Mouse (Mus musculus) forebrain, embryonic 11.5 days (tissue): Measurements from ENCODE around the gene Igfbp7. TPM values are rescaled to one million over a fixed set of nuclear protein-coding genes. Genes with fewer than 3 reads are reported as not detected.

Source experiments
- ATAC-seq: fragments of 200-750 bp; cut with Nextera tagmentation; replicated peaks from 2 replicates; pipeline ENCODE4 v1.8.0; 2017; ENCODE audit warnings: moderate TSS enrichment; ENCODE audit not compliant: low FRiP score
- DNase-seq: peaks from one replicate; pipeline ENCODE4 v3.0.0-alpha.2; 2017; ENCODE audit warnings: low spot score
- H3K27ac ChIP-seq: fragments of 300-500 bp; sonication (generic); 2 replicates; pipeline ENCODE4 v1.5.1; 2014; ENCODE audit warnings: low read depth, low read length
- H3K27me3 ChIP-seq: fragments of 300-500 bp; sonication (generic); 2 replicates; pipeline ENCODE4 v1.6.1; 2014; ENCODE audit warnings: mild to moderate bottlenecking, low read length, mixed read lengths; ENCODE audit not compliant: control insufficient read depth, insufficient read depth
- H3K36me3 ChIP-seq: fragments of 300-500 bp; sonication (generic); 2 replicates; pipeline ENCODE4 v1.6.1; 2014; ENCODE audit warnings: mild to moderate bottlenecking, low read length, moderate library complexity, mixed read lengths; ENCODE audit not compliant: control insufficient read depth, insufficient read depth
- H3K4me1 ChIP-seq: fragments of 300-500 bp; sonication (generic); replicated peaks from 2 replicates; pipeline ENCODE4 v1.6.1; 2014; ENCODE audit warnings: low read length, mixed read lengths; ENCODE audit not compliant: control insufficient read depth, insufficient read depth
- H3K4me2 ChIP-seq: fragments of 300-500 bp; sonication (generic); 2 replicates; pipeline ENCODE4 v1.6.1; 2014; ENCODE audit warnings: low read depth, mild to moderate bottlenecking, low read length, moderate library complexity, mixed read lengths; ENCODE audit not compliant: severe bottlenecking
- H3K4me3 ChIP-seq: fragments of 300-500 bp; sonication (generic); 2 replicates; pipeline ENCODE4 v1.5.1; 2014; ENCODE audit warnings: low read depth, low read length
- H3K9ac ChIP-seq: fragments of 300-500 bp; sonication (generic); 2 replicates; pipeline ENCODE4 v1.6.1; 2014; ENCODE audit warnings: low read length
- H3K9me3 ChIP-seq: fragments of 300-500 bp; sonication (generic); 2 replicates; pipeline ENCODE4 v1.6.1; 2016; ENCODE audit warnings: low read length, mixed read lengths; ENCODE audit not compliant: control insufficient read depth
- WGBS: fragments of 180-500 bp; shearing (Covaris S2); extraction: QIAGEN DNeasy Blood & Tissue Kit; methylation state at CpG from one replicate; pipeline ENCODE4 v1.1.7; 2014; 5-methylcytosine and 5-hydroxymethylcytosine counted together
- polyA plus RNA-seq: library from polyadenylated mRNA; unstranded; fragments of >200 nt; fragmentation: Nextera tagmentation; extraction: Ambion mirVana; gene quantifications from 2 replicates; pipeline ENCODE4 v1.2.1, GENCODE M21; 2014

Igfbp7 gene
- polyA plus RNA-seq, 1 experiment from 2014 or later, result 15.4 TPM

- no peak for DNase-seq
- Histone ChIP-seq H3K36me3 (no peaks in the 10 kb centered on the region), H3K9ac (no peak overlapping the region), H3K9me3 (no peaks in the 10 kb centered on the region), H3K4me2 (no peak overlapping the region), H3K4me1 (no peaks in the 10 kb centered on the region; the same call in 1 of the 2 replicates), H3K4me3 (no peak overlapping the region), H3K27ac (no peak overlapping the region), H3K27me3 (no peaks in the 10 kb centered on the region)
- ATAC-seq, result no peak
- WGBS, result 78% methylated on average over 7 of the region's 7 CpGs
Measured at GRCm38 (mm10) chr5:77400151-77400550, 7.7 kb downstream of the Igfbp7 start.

GRCm38 (mm10) chr5:77399076-77399475 lies 8.8 kb downstream of the Igfbp7 start:
- Histone ChIP-seq H3K4me1 (no peaks in the 10 kb centered on the region; the same call in 1 of the 2 replicates), H3K27me3 (no peaks in the 10 kb centered on the region), H3K4me2 (no peak overlapping the region), H3K36me3 (no peaks in the 10 kb centered on the region), H3K9me3 (no peaks in the 10 kb centered on the region), H3K27ac (no peak overlapping the region), H3K4me3 (no peak overlapping the region), H3K9ac (no peak overlapping the region)
- ATAC-seq, result no peak
- no peak for DNase-seq
- WGBS, result 78% methylated on average over 4 of the region's 4 CpGs

- no peak overlapping the region for H3K27ac ChIP-seq
- no peaks in the 10 kb centered on the region for H3K27me3 ChIP-seq
- no peak overlapping the region for H3K4me2 ChIP-seq
- DNase-seq (no peak), ATAC-seq (no peak)
- no peaks in the 10 kb centered on the region for H3K36me3 ChIP-seq
- WGBS, result 59% methylated on average over 14 of the region's 14 CpGs
- no peaks in the 10 kb centered on the region for H3K9me3 ChIP-seq
- H3K4me3 ChIP-seq, result no peak overlapping the region
- H3K9ac ChIP-seq, result no peak overlapping the region
- no peaks in the 10 kb centered on the region; the same call in 1 of the 2 replicates for H3K4me1 ChIP-seq
Measured at GRCm38 (mm10) chr5:77398285-77399057, 9.4 kb downstream of the Igfbp7 start.

- H3K27ac ChIP-seq, result no peak overlapping the region
- DNase-seq (no peak), ATAC-seq (no peak)
- H3K4me2 ChIP-seq, result no peak overlapping the region
- 75% methylated on average over 9 of the region's 9 CpGs for WGBS
- no peaks in the 10 kb centered on the region for H3K36me3 ChIP-seq
- H3K9ac ChIP-seq, result no peak overlapping the region
- H3K27me3 ChIP-seq, result no peaks in the 10 kb centered on the region
- no peaks in the 10 kb centered on the region; the same call in 1 of the 2 replicates for H3K4me1 ChIP-seq
- H3K4me3 ChIP-seq, result no peak overlapping the region
- no peaks in the 10 kb centered on the region for H3K9me3 ChIP-seq
Measured at GRCm38 (mm10) chr5:77393990-77394618, 13.7 kb downstream of the Igfbp7 start.

- DNase-seq (no peak), ATAC-seq (no peak)
- H3K4me1 ChIP-seq, result no peaks in the 10 kb centered on the region; the same call in 1 of the 2 replicates
- no peaks in the 10 kb centered on the region for H3K9me3 ChIP-seq
- no peaks in the 10 kb centered on the region for H3K27me3 ChIP-seq
- H3K36me3 ChIP-seq, result no peaks in the 10 kb centered on the region
- WGBS, result 88% methylated on average over 10 of the region's 10 CpGs
- H3K9ac ChIP-seq, result no peak overlapping the region
- no peak overlapping the region for H3K4me2 ChIP-seq
- no peak overlapping the region for H3K27ac ChIP-seq
- H3K4me3 ChIP-seq, result no peak overlapping the region
Measured at GRCm38 (mm10) chr5:77393094-77393619, 14.7 kb downstream of the Igfbp7 start.

- H3K4me2 ChIP-seq, result no peak overlapping the region
- no peak overlapping the region for H3K27ac ChIP-seq
- no peaks in the 10 kb centered on the region for H3K4me1 ChIP-seq
- H3K9me3 ChIP-seq, result no peaks in the 10 kb centered on the region
- DNase-seq (no peak), ATAC-seq (no peak)
- no peaks in the 10 kb centered on the region for H3K27me3 ChIP-seq
- no peak overlapping the region for H3K9ac ChIP-seq
- H3K36me3 ChIP-seq, result no peaks in the 10 kb centered on the region
- H3K4me3 ChIP-seq, result no peak overlapping the region
- 91% methylated on average over 2 of the region's 2 CpGs for WGBS
Measured at GRCm38 (mm10) chr5:77390272-77390671, 17.6 kb downstream of the Igfbp7 start.

GRCm38 (mm10) chr5:77388359-77388758 lies 19.5 kb downstream of the Igfbp7 start:
- no peaks in the 10 kb centered on the region for H3K27me3 ChIP-seq
- DNase-seq, result no peak
- no peaks in the 10 kb centered on the region for H3K9me3 ChIP-seq
- 88% methylated on average over 6 of the region's 6 CpGs for WGBS
- no peaks in the 10 kb centered on the region for H3K36me3 ChIP-seq
- H3K9ac ChIP-seq, result no peak overlapping the region
- no peaks in the 10 kb centered on the region for H3K4me1 ChIP-seq
- no peak overlapping the region for H3K4me2 ChIP-seq
- H3K4me3 ChIP-seq, result no peak overlapping the region
- no peak overlapping the region for H3K27ac ChIP-seq
- no peak for ATAC-seq

- no peak for DNase-seq
- H3K9me3 ChIP-seq, result no peaks in the 10 kb centered on the region
- H3K27me3 ChIP-seq, result no peaks in the 10 kb centered on the region
- H3K9ac ChIP-seq, result no peak overlapping the region
- no peak overlapping the region for H3K27ac ChIP-seq
- H3K4me2 ChIP-seq, result no peak overlapping the region
- no peaks in the 10 kb centered on the region for H3K36me3 ChIP-seq
- H3K4me3 ChIP-seq, result no peak overlapping the region
- no peaks in the 10 kb centered on the region for H3K4me1 ChIP-seq
- WGBS, result 84% methylated on average over 8 of the region's 8 CpGs
- no peak for ATAC-seq
Measured at GRCm38 (mm10) chr5:77387414-77387704, 20.5 kb downstream of the Igfbp7 start.
